Mouse (Mus musculus): Measurements from ENCODE around the gene Rab20. TPM values are rescaled to one million over a fixed set of nuclear protein-coding genes. Genes with fewer than 3 reads are reported as not detected.

Rab20 gene
- total RNA-seq, 1 experiment = 2.2 TPM

- Histone ChIP-seq H3K36me3 (ENCODE audit: control insufficient read depth, insufficient read depth, low read length, poor library complexity, severe bottlenecking) (no peaks in the 10 kb centered on the region), H3K27ac (ENCODE audit: insufficient read depth, low read depth, low read length, poor library complexity, severe bottlenecking) (no peak overlapping the region), H3K9me3 (ENCODE audit: control insufficient read depth, insufficient read depth, low read depth, low read length) (no peaks in the 10 kb centered on the region), H3K4me3 (ENCODE audit: insufficient read depth in 1 of 2, low read depth in 1 of 2, low read length in 2 of 2, poor library complexity in 1 of 2, severe bottlenecking in 1 of 2) (no peak overlapping the region), H3K9ac (ENCODE audit: insufficient read depth, low read depth, low read length, poor library complexity, severe bottlenecking) (no peak overlapping the region), H3K4me1 (ENCODE audit: control insufficient read depth in 2 of 2, insufficient read depth in 2 of 2, low read length in 2 of 2, poor library complexity in 1 of 2) (no peaks in the 10 kb centered on the region; a peak in 1 of 4 replicates)
- DNase-seq (ENCODE audit: low read depth, low spot score) = no peak
- in situ Hi-C loops (cut with MboI; ENCODE audit: low sequenced_read_pairs in 2 of 2, unreplicated experiment in 2 of 2) = no loop called here
- no peak for TF ChIP-seq MAFK (IDR thresholded peaks at IDR 0.05; ENCODE audit: insufficient read depth, low read depth, low read length)
- no peak for TF ChIP-seq CHD2 (IDR thresholded peaks at IDR 0.05; ENCODE audit: low read depth, low read length)
- no peak for TF ChIP-seq HCFC1 (IDR thresholded peaks at IDR 0.05; ENCODE audit: borderline replicate concordance, insufficient read depth, low read length)
- TF ChIP-seq ZC3H11A (IDR thresholded peaks at IDR 0.05; ENCODE audit: borderline replicate concordance, low read depth, low read length) = no peak
- TF ChIP-seq ZNF384 (IDR thresholded peaks at IDR 0.05; ENCODE audit: low read depth, low read length) = no peak
These were observed 15.9 kb downstream of the Rab20 start for GRCm38 (mm10) chr8:11462641-11463040.

- Histone ChIP-seq H3K4me3 (ENCODE audit: insufficient read depth in 1 of 2, low read depth in 1 of 2, low read length in 2 of 2, poor library complexity in 1 of 2, severe bottlenecking in 1 of 2) (no peak overlapping the region), H3K9me3 (ENCODE audit: control insufficient read depth, insufficient read depth, low read depth, low read length) (no peaks in the 10 kb centered on the region), H3K9ac (ENCODE audit: insufficient read depth, low read depth, low read length, poor library complexity, severe bottlenecking) (no peak overlapping the region), H3K27ac (ENCODE audit: insufficient read depth, low read depth, low read length, poor library complexity, severe bottlenecking) (no peak overlapping the region), H3K36me3 (ENCODE audit: control insufficient read depth, insufficient read depth, low read length, poor library complexity, severe bottlenecking) (no peaks in the 10 kb centered on the region), H3K4me1 (ENCODE audit: control insufficient read depth in 2 of 2, insufficient read depth in 2 of 2, low read length in 2 of 2, poor library complexity in 1 of 2) (no peaks in the 10 kb centered on the region; a peak in 1 of 4 replicates)
- TF ChIP-seq MAFK (IDR thresholded peaks at IDR 0.05; ENCODE audit: insufficient read depth, low read depth, low read length) = no peak
- no peak for TF ChIP-seq ZC3H11A (IDR thresholded peaks at IDR 0.05; ENCODE audit: borderline replicate concordance, low read depth, low read length)
- TF ChIP-seq CHD2 (IDR thresholded peaks at IDR 0.05; ENCODE audit: low read depth, low read length) = no peak
- no peak for TF ChIP-seq ZNF384 (IDR thresholded peaks at IDR 0.05; ENCODE audit: low read depth, low read length)
- no peak for TF ChIP-seq HCFC1 (IDR thresholded peaks at IDR 0.05; ENCODE audit: borderline replicate concordance, insufficient read depth, low read length)
- in situ Hi-C loops (cut with MboI; ENCODE audit: low sequenced_read_pairs in 2 of 2, unreplicated experiment in 2 of 2) = no loop called here
- DNase-seq (ENCODE audit: low read depth, low spot score) = no peak
These were observed 16.7 kb downstream of the Rab20 start for GRCm38 (mm10) chr8:11461847-11462246.

DNA sequence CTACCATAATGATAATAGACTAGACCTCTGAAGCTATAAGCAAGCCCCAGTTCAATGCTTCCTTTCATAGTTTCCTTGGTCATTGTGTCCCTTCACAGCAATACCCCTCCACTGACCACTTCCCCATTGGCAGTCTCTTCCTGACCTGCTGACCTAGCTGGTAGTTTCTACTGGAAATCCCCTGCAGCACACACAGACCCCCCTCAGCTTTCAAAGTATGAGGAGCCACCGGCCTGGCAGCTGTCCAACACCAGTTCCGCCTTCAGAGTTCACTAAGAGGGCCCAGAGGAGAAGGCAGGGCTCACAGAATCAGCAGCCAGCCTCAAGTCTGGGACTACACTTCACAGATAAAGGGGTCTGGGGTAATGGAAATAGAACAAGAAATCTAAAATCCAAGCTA is 17.6 kb downstream of the Rab20 start:
- Histone ChIP-seq H3K36me3 (ENCODE audit: control insufficient read depth, insufficient read depth, low read length, poor library complexity, severe bottlenecking) (no peaks in the 10 kb centered on the region), H3K4me3 (ENCODE audit: insufficient read depth in 1 of 2, low read depth in 1 of 2, low read length in 2 of 2, poor library complexity in 1 of 2, severe bottlenecking in 1 of 2) (no peak overlapping the region), H3K9me3 (ENCODE audit: control insufficient read depth, insufficient read depth, low read depth, low read length) (no peaks in the 10 kb centered on the region), H3K9ac (ENCODE audit: insufficient read depth, low read depth, low read length, poor library complexity, severe bottlenecking) (no peak overlapping the region), H3K27ac (ENCODE audit: insufficient read depth, low read depth, low read length, poor library complexity, severe bottlenecking) (no peak overlapping the region), H3K4me1 (ENCODE audit: control insufficient read depth in 2 of 2, insufficient read depth in 2 of 2, low read length in 2 of 2, poor library complexity in 1 of 2) (no peaks in the 10 kb centered on the region; a peak in 1 of 4 replicates)
- TF ChIP-seq CHD2 (IDR thresholded peaks at IDR 0.05; ENCODE audit: low read depth, low read length) (no peak), HCFC1 (IDR thresholded peaks at IDR 0.05; ENCODE audit: borderline replicate concordance, insufficient read depth, low read length) (no peak), MAFK (IDR thresholded peaks at IDR 0.05; ENCODE audit: insufficient read depth, low read depth, low read length) (no peak), ZC3H11A (IDR thresholded peaks at IDR 0.05; ENCODE audit: borderline replicate concordance, low read depth, low read length) (no peak), ZNF384 (IDR thresholded peaks at IDR 0.05; ENCODE audit: low read depth, low read length) (no peak)
- no peak for DNase-seq (ENCODE audit: low read depth, low spot score)
- in situ Hi-C loops (cut with MboI; ENCODE audit: low sequenced_read_pairs in 2 of 2, unreplicated experiment in 2 of 2) = no loop called here

GRCm38 (mm10) chr8:11459016-11459415 is 19.5 kb downstream of the Rab20 start:
- no peaks in the 10 kb centered on the region for H3K9me3 ChIP-seq (ENCODE audit: control insufficient read depth, insufficient read depth, low read depth, low read length)
- no peak overlapping the region for H3K9ac ChIP-seq (ENCODE audit: insufficient read depth, low read depth, low read length, poor library complexity, severe bottlenecking)
- H3K36me3 ChIP-seq (ENCODE audit: control insufficient read depth, insufficient read depth, low read length, poor library complexity, severe bottlenecking) = no peaks in the 10 kb centered on the region
- H3K27ac ChIP-seq (ENCODE audit: insufficient read depth, low read depth, low read length, poor library complexity, severe bottlenecking) = no peak overlapping the region
- in situ Hi-C loops (cut with MboI; ENCODE audit: low sequenced_read_pairs in 2 of 2, unreplicated experiment in 2 of 2) = no loop called here
- no peaks in the 10 kb centered on the region; a peak in 1 of 4 replicates for H3K4me1 ChIP-seq (ENCODE audit: control insufficient read depth in 2 of 2, insufficient read depth in 2 of 2, low read length in 2 of 2, poor library complexity in 1 of 2)
- no peak for TF ChIP-seq ZNF384 (IDR thresholded peaks at IDR 0.05; ENCODE audit: low read depth, low read length)
- no peak for TF ChIP-seq ZC3H11A (IDR thresholded peaks at IDR 0.05; ENCODE audit: borderline replicate concordance, low read depth, low read length)
- TF ChIP-seq HCFC1 (IDR thresholded peaks at IDR 0.05; ENCODE audit: borderline replicate concordance, insufficient read depth, low read length) = no peak
- TF ChIP-seq CHD2 (IDR thresholded peaks at IDR 0.05; ENCODE audit: low read depth, low read length) = no peak
- no peak for TF ChIP-seq MAFK (IDR thresholded peaks at IDR 0.05; ENCODE audit: insufficient read depth, low read depth, low read length)
- DNase-seq (ENCODE audit: low read depth, low spot score) = no peak
- no peak overlapping the region for H3K4me3 ChIP-seq (ENCODE audit: insufficient read depth in 1 of 2, low read depth in 1 of 2, low read length in 2 of 2, poor library complexity in 1 of 2, severe bottlenecking in 1 of 2)

Data from ES-E14 (cell line).